Comparison of ENCODE assay signal across 16 mouse cellular contexts in genomic region chr8:117022297-117022993, GRCm38 (mm10). TPM values are rescaled to one million over a fixed set of nuclear protein-coding genes. Genes with fewer than 3 reads are reported as not detected.
DNase-seq lines count a peak whose midpoint lies in the region; ATAC-seq and TF ChIP-seq lines count a peak whose summit lies in the region.
"Had no signal": no experiment of that assay in that cellular context is flagged by ENCODE, and none has a peak within 500 bp of the region (broad histone marks: within the 10 kb centered on the region; RNA-seq: fewer than 3 reads in every experiment).

No protein-coding gene starts in this region.

- DNase-seq in kidney, postnatal 0 days (ENCODE audit: low spot score): peak; percentile 51
- peak; percentile 6 for DNase-seq in midbrain, postnatal 0 days (ENCODE audit: low spot score)
- DNase-seq in midbrain, embryonic 14.5 days: no peak
- peak; percentile 17 for DNase-seq in lung, postnatal 0 days (ENCODE audit: low spot score)
- DNase-seq in stomach, postnatal 0 days (ENCODE audit: low spot score): no peak
- DNase-seq in cerebellum, adult 18-20 months: no peak
- DNase-seq: adrenal gland, postnatal 10 days; gastrocnemius, postnatal 10 days; thymus, postnatal 36 days had no signal

- TF ChIP-seq CTCF in kidney, postnatal 0 days (IDR thresholded peaks at IDR 0.05; ENCODE audit: low read depth): peak; percentile 22; the same call in 1 of the 2 replicates
- peak; percentile 53 for TF ChIP-seq CTCF in midbrain, postnatal 0 days (IDR thresholded peaks at IDR 0.05)
- peak; percentile 13; the same call in 1 of the 2 replicates for TF ChIP-seq CTCF in lung, postnatal 0 days (IDR thresholded peaks at IDR 0.05)
- peak; percentile 35; the same call in 1 of the 2 replicates for TF ChIP-seq CTCF in stomach, postnatal 0 days (IDR thresholded peaks at IDR 0.05; ENCODE audit: low read depth)

- WGBS in kidney, postnatal 0 days: 68% methylated on average over 1 of the region's 1 CpGs
- 73% methylated on average over 1 of the region's 1 CpGs for WGBS in kidney, embryonic 14.5 days
- 76% methylated on average over 1 of the region's 1 CpGs for WGBS in midbrain, postnatal 0 days
- 79% methylated on average over 1 of the region's 1 CpGs for WGBS in midbrain, embryonic 14.5 days
- 37% methylated on average over 1 of the region's 1 CpGs for WGBS in lung, postnatal 0 days
- WGBS in stomach, postnatal 0 days: 52% methylated on average over 1 of the region's 1 CpGs
- WGBS in forebrain, embryonic 12.5 days: 81% methylated on average over 1 of the region's 1 CpGs

- no peaks in the 10 kb centered on the region for H3K9me3 ChIP-seq in kidney, postnatal 0 days (replicated peaks; ENCODE audit: low read length)
- no peaks in the 10 kb centered on the region for H3K9me3 ChIP-seq in kidney, embryonic 14.5 days (ENCODE audit: control insufficient read depth, low read length)
- H3K9me3 ChIP-seq in midbrain, postnatal 0 days (ENCODE audit: low read length): no peaks in the 10 kb centered on the region
- H3K9me3 ChIP-seq in midbrain, embryonic 14.5 days (ENCODE audit: control insufficient read depth, low read length): no peaks in the 10 kb centered on the region
- no peaks in the 10 kb centered on the region for H3K9me3 ChIP-seq in lung, postnatal 0 days (ENCODE audit: low read length)
- no peaks in the 10 kb centered on the region for H3K9me3 ChIP-seq in stomach, postnatal 0 days (ENCODE audit: control insufficient read depth, low read length)
- no peaks in the 10 kb centered on the region for H3K9me3 ChIP-seq in forebrain, embryonic 12.5 days
- H3K9me3 ChIP-seq: hindbrain, embryonic 15.5 days; limb, embryonic 13.5 days; neural tube, embryonic 13.5 days had no signal

- H3K9ac ChIP-seq in kidney, postnatal 0 days (ENCODE audit: low read depth, low read length): no peak overlapping the region
- no peak overlapping the region for H3K9ac ChIP-seq in kidney, embryonic 14.5 days (ENCODE audit: low read depth, low read length)
- H3K9ac ChIP-seq in midbrain, postnatal 0 days (replicated peaks; ENCODE audit: low read length, poor library complexity, severe bottlenecking): no peak overlapping the region
- no peak overlapping the region for H3K9ac ChIP-seq in midbrain, embryonic 14.5 days (replicated peaks; ENCODE audit: low read length)
- H3K9ac ChIP-seq in lung, postnatal 0 days (replicated peaks; ENCODE audit: low read depth): no peak overlapping the region
- H3K9ac ChIP-seq in stomach, postnatal 0 days (ENCODE audit: low read length): no peak overlapping the region
- no peak overlapping the region for H3K9ac ChIP-seq in forebrain, embryonic 12.5 days
- H3K9ac ChIP-seq: hindbrain, embryonic 15.5 days; limb, embryonic 13.5 days; neural tube, embryonic 13.5 days had no signal

- H3K27ac ChIP-seq in kidney, postnatal 0 days: no peak overlapping the region
- H3K27ac ChIP-seq in kidney, embryonic 14.5 days (ENCODE audit: low read depth, low read length): no peak overlapping the region
- H3K27ac ChIP-seq in midbrain, postnatal 0 days (ENCODE audit: low read depth, low read length): no peak overlapping the region
- H3K27ac ChIP-seq in midbrain, embryonic 14.5 days (replicated peaks; ENCODE audit: low read depth, low read length): no peak overlapping the region
- no peak overlapping the region for H3K27ac ChIP-seq in lung, postnatal 0 days (ENCODE audit: low read length)
- no peak overlapping the region for H3K27ac ChIP-seq in stomach, postnatal 0 days (replicated peaks)
- no peak overlapping the region for H3K27ac ChIP-seq in forebrain, embryonic 12.5 days
- H3K27ac ChIP-seq: hindbrain, embryonic 15.5 days; limb, embryonic 13.5 days; neural tube, embryonic 13.5 days had no signal

- no peak overlapping the region for H3K4me2 ChIP-seq in kidney, postnatal 0 days (ENCODE audit: low read length)
- H3K4me2 ChIP-seq in kidney, embryonic 14.5 days (replicated peaks; ENCODE audit: low read depth, low read length): no peak overlapping the region
- H3K4me2 ChIP-seq in midbrain, postnatal 0 days (ENCODE audit: low read depth, low read length, poor library complexity, severe bottlenecking): no peak overlapping the region
- no peak overlapping the region for H3K4me2 ChIP-seq in midbrain, embryonic 14.5 days (ENCODE audit: low read length)
- H3K4me2 ChIP-seq in lung, postnatal 0 days (replicated peaks; ENCODE audit: low read depth, low read length): no peak overlapping the region
- H3K4me2 ChIP-seq in stomach, postnatal 0 days (replicated peaks; ENCODE audit: low read depth): no peak overlapping the region
- H3K4me2 ChIP-seq in forebrain, embryonic 12.5 days: no peak overlapping the region
- H3K4me2 ChIP-seq: heart, embryonic 11.5 days; hindbrain, embryonic 15.5 days; limb, embryonic 13.5 days; neural tube, embryonic 13.5 days had no signal

- no peak for TF ChIP-seq EP300 in lung, postnatal 0 days (IDR thresholded peaks at IDR 0.05)
- no peak for TF ChIP-seq EP300 in stomach, postnatal 0 days (optimal IDR thresholded peaks at IDR 0.05)

- no peaks in the 10 kb centered on the region for H3K27me3 ChIP-seq in kidney, postnatal 0 days (ENCODE audit: insufficient read depth, low read length)
- H3K27me3 ChIP-seq in kidney, embryonic 14.5 days (ENCODE audit: control insufficient read depth, insufficient read depth, low read length): no peaks in the 10 kb centered on the region; the same call in 1 of the 2 replicates
- H3K27me3 ChIP-seq in midbrain, postnatal 0 days (ENCODE audit: insufficient read depth, low read length): no peaks in the 10 kb centered on the region
- H3K27me3 ChIP-seq in midbrain, embryonic 14.5 days (ENCODE audit: control insufficient read depth, insufficient read depth, low read length): no peaks in the 10 kb centered on the region
- H3K27me3 ChIP-seq in lung, postnatal 0 days (replicated peaks; ENCODE audit: insufficient read depth, low read length): no peaks in the 10 kb centered on the region
- no peaks in the 10 kb centered on the region for H3K27me3 ChIP-seq in stomach, postnatal 0 days (ENCODE audit: control insufficient read depth, insufficient read depth, low read length)
- no peaks in the 10 kb centered on the region for H3K27me3 ChIP-seq in forebrain, embryonic 12.5 days
- H3K27me3 ChIP-seq: hindbrain, embryonic 15.5 days; limb, embryonic 13.5 days; neural tube, embryonic 13.5 days had no signal

- no peaks in the 10 kb centered on the region for H3K4me1 ChIP-seq in kidney, postnatal 0 days (replicated peaks; ENCODE audit: insufficient read depth, low read length)
- H3K4me1 ChIP-seq in kidney, embryonic 14.5 days (ENCODE audit: control insufficient read depth, insufficient read depth, low read length): no peaks in the 10 kb centered on the region
- H3K4me1 ChIP-seq in midbrain, postnatal 0 days (ENCODE audit: insufficient read depth, low read length): no peaks in the 10 kb centered on the region
- H3K4me1 ChIP-seq in midbrain, embryonic 14.5 days (ENCODE audit: control insufficient read depth, insufficient read depth, low read length): no peaks in the 10 kb centered on the region
- H3K4me1 ChIP-seq in lung, postnatal 0 days (ENCODE audit: insufficient read depth, low read depth, low read length): no peaks in the 10 kb centered on the region
- no peaks in the 10 kb centered on the region for H3K4me1 ChIP-seq in stomach, postnatal 0 days (replicated peaks; ENCODE audit: control insufficient read depth, insufficient read depth)
- no peaks in the 10 kb centered on the region for H3K4me1 ChIP-seq in forebrain, embryonic 12.5 days
- H3K4me1 ChIP-seq: hindbrain, embryonic 15.5 days; limb, embryonic 13.5 days; neural tube, embryonic 13.5 days had no signal

- no peaks in the 10 kb centered on the region for H3K36me3 ChIP-seq in kidney, postnatal 0 days (ENCODE audit: insufficient read depth, low read length)
- no peaks in the 10 kb centered on the region for H3K36me3 ChIP-seq in kidney, embryonic 14.5 days (ENCODE audit: control insufficient read depth, insufficient read depth, low read length)
- H3K36me3 ChIP-seq in midbrain, postnatal 0 days (ENCODE audit: insufficient read depth, low read length): no peaks in the 10 kb centered on the region
- no peaks in the 10 kb centered on the region for H3K36me3 ChIP-seq in midbrain, embryonic 14.5 days (ENCODE audit: control insufficient read depth, insufficient read depth, low read length)
- H3K36me3 ChIP-seq in lung, postnatal 0 days (ENCODE audit: insufficient read depth, low read length): no peaks in the 10 kb centered on the region
- no peaks in the 10 kb centered on the region for H3K36me3 ChIP-seq in stomach, postnatal 0 days (ENCODE audit: control insufficient read depth, insufficient read depth, low read length)
- H3K36me3 ChIP-seq in forebrain, embryonic 12.5 days (replicated peaks): no peaks in the 10 kb centered on the region
- H3K36me3 ChIP-seq: hindbrain, embryonic 15.5 days; limb, embryonic 13.5 days; neural tube, embryonic 13.5 days had no signal

- ATAC-seq in kidney, postnatal 0 days (replicated peaks; ENCODE audit: low FRiP score, low read depth): no peak
- no peak; the same call in 1 of the 2 replicates for ATAC-seq in kidney, embryonic 14.5 days (ENCODE audit: low FRiP score, low TSS enrichment)
- ATAC-seq in midbrain, postnatal 0 days (ENCODE audit: low FRiP score): no peak
- no peak for ATAC-seq in midbrain, embryonic 14.5 days (ENCODE audit: low FRiP score, low TSS enrichment)
- no peak; the same call in 1 of the 2 replicates for ATAC-seq in lung, postnatal 0 days
- ATAC-seq in stomach, postnatal 0 days (ENCODE audit: low FRiP score, low TSS enrichment): no peak
- ATAC-seq in forebrain, embryonic 12.5 days (ENCODE audit: low FRiP score): no peak
- ATAC-seq: forebrain, embryonic 14.5 days had no signal

- H3K4me3 ChIP-seq in kidney, postnatal 0 days (replicated peaks; ENCODE audit: low read depth, low read length): no peak overlapping the region
- no peak overlapping the region for H3K4me3 ChIP-seq in kidney, embryonic 14.5 days (ENCODE audit: low read length)
- no peak overlapping the region for H3K4me3 ChIP-seq in midbrain, postnatal 0 days (ENCODE audit: low read depth, low read length)
- H3K4me3 ChIP-seq in midbrain, embryonic 14.5 days (replicated peaks; ENCODE audit: low read depth, low read length): no peak overlapping the region
- no peak overlapping the region for H3K4me3 ChIP-seq in lung, postnatal 0 days (ENCODE audit: low read depth, low read length)
- no peak overlapping the region for H3K4me3 ChIP-seq in stomach, postnatal 0 days (ENCODE audit: low read depth, low read length)
- no peak overlapping the region for H3K4me3 ChIP-seq in forebrain, embryonic 12.5 days (replicated peaks)
- H3K4me3 ChIP-seq: hindbrain, embryonic 15.5 days; limb, embryonic 13.5 days; neural tube, embryonic 13.5 days had no signal

RNA-seq across cellular contexts. Expression of gene Gcsh, which starts 29.1 kb away (rescaled TPM):
- polyA plus RNA-seq in kidney, postnatal 0 days (2015; fragmentation: Nextera tagmentation; extraction: Ambion mirVana): 233 and 239 TPM in 2 replicates
- polyA plus RNA-seq in kidney, embryonic 14.5 days (2014; fragmentation: Nextera tagmentation; extraction: Ambion mirVana): 182 and 198 TPM in 2 replicates
- 46.5 and 53.8 TPM in 2 replicates for total RNA-seq in midbrain, postnatal 0 days (2014; rRNA removed)
- polyA plus RNA-seq in midbrain, postnatal 0 days (2015; fragmentation: Nextera tagmentation; extraction: Ambion mirVana): 93.9 and 106 TPM in 2 replicates
- polyA plus RNA-seq in midbrain, embryonic 14.5 days (2014; fragmentation: Nextera tagmentation; extraction: Ambion mirVana): 82.2 and 87.5 TPM in 2 replicates
- 40.1 and 47.2 TPM in 2 replicates for polyA plus RNA-seq in lung, postnatal 0 days (2015; fragmentation: Nextera tagmentation; extraction: Ambion mirVana)
- polyA plus RNA-seq in stomach, postnatal 0 days (2015; fragmentation: Nextera tagmentation; extraction: Ambion mirVana): 87.5 and 89.3 TPM in 2 replicates
- polyA plus RNA-seq in forebrain, embryonic 12.5 days (2016; fragmentation: Nextera tagmentation; extraction: Ambion mirVana): 113 and 127 TPM in 2 replicates

RNA-seq across cellular contexts. Expression of gene 1700030J22Rik, which starts 43.7 kb away (rescaled TPM):
- 1.4 and 1.6 TPM in 2 replicates for polyA plus RNA-seq in kidney, postnatal 0 days (2015; fragmentation: Nextera tagmentation; extraction: Ambion mirVana)
- polyA plus RNA-seq in kidney, embryonic 14.5 days (2014; fragmentation: Nextera tagmentation; extraction: Ambion mirVana): 2.5 and 2.7 TPM in 2 replicates
- total RNA-seq in midbrain, postnatal 0 days (2014; rRNA removed): 6.1 and 11.0 TPM in 2 replicates
- 7.8 and 8.4 TPM in 2 replicates for polyA plus RNA-seq in midbrain, postnatal 0 days (2015; fragmentation: Nextera tagmentation; extraction: Ambion mirVana)
- 5.6 and 6.3 TPM in 2 replicates for polyA plus RNA-seq in midbrain, embryonic 14.5 days (2014; fragmentation: Nextera tagmentation; extraction: Ambion mirVana)
- polyA plus RNA-seq in lung, postnatal 0 days (2015; fragmentation: Nextera tagmentation; extraction: Ambion mirVana): 2.6 TPM in 2 replicates
- polyA plus RNA-seq in stomach, postnatal 0 days (2015; fragmentation: Nextera tagmentation; extraction: Ambion mirVana): 0.45 and 0.56 TPM in 2 replicates
- polyA plus RNA-seq in forebrain, embryonic 12.5 days (2016; fragmentation: Nextera tagmentation; extraction: Ambion mirVana): 4.5 and 5.4 TPM in 2 replicates

RNA-seq across cellular contexts. Expression of gene Pkd1l2, which starts 59.8 kb away (rescaled TPM):
- not detected in 2 replicates for polyA plus RNA-seq in kidney, postnatal 0 days (2015; fragmentation: Nextera tagmentation; extraction: Ambion mirVana)
- not detected in 2 replicates for polyA plus RNA-seq in kidney, embryonic 14.5 days (2014; fragmentation: Nextera tagmentation; extraction: Ambion mirVana)
- under 0.01 and 0.42 TPM in 2 replicates for total RNA-seq in midbrain, postnatal 0 days (2014; rRNA removed)
- 0.16 and 0.17 TPM in 2 replicates for polyA plus RNA-seq in midbrain, postnatal 0 days (2015; fragmentation: Nextera tagmentation; extraction: Ambion mirVana)
- 0.12 TPM in 1 of 2 replicates, not detected in the other for polyA plus RNA-seq in midbrain, embryonic 14.5 days (2014; fragmentation: Nextera tagmentation; extraction: Ambion mirVana)
- polyA plus RNA-seq in lung, postnatal 0 days (2015; fragmentation: Nextera tagmentation; extraction: Ambion mirVana): 0.06 TPM in 1 of 2 replicates, not detected in the other
- polyA plus RNA-seq in stomach, postnatal 0 days (2015; fragmentation: Nextera tagmentation; extraction: Ambion mirVana): 0.08 TPM in 1 of 2 replicates, not detected in the other
- not detected in 2 replicates for polyA plus RNA-seq in forebrain, embryonic 12.5 days (2016; fragmentation: Nextera tagmentation; extraction: Ambion mirVana)
- polyA plus RNA-seq: forebrain, embryonic 14.5 days; limb, embryonic 13.5 days; neural tube, embryonic 13.5 days had no signal

Comparison
In these comparisons a context has a peak if more than half of its experiments do, and no peak if none do; other contexts are left out.
1. DNase-seq: peak in kidney, postnatal 0 days (single experiment), midbrain, postnatal 0 days (single experiment) and lung, postnatal 0 days (single experiment); none in midbrain, embryonic 14.5 days (single experiment), stomach, postnatal 0 days (single experiment) and cerebellum, adult 18-20 months (0 of 2).
2. Peak in every context shown above with its lines, with median percentiles within 50 percentile points of each other: CTCF ChIP-seq.